Mouse (Mus musculus) cerebellum, adult 11 months (tissue): ENCODE measurements around the gene Arhgap9.

Source experiments
- DNase-seq: peaks from one replicate; pipeline ENCODE4 v3.0.0; 2022

Gene Arhgap9

GRCm38 (mm10) chr10:127324495-127324894, 2.7 kb downstream of the Arhgap9 start:
- DNase-seq, result no peak

DNA sequence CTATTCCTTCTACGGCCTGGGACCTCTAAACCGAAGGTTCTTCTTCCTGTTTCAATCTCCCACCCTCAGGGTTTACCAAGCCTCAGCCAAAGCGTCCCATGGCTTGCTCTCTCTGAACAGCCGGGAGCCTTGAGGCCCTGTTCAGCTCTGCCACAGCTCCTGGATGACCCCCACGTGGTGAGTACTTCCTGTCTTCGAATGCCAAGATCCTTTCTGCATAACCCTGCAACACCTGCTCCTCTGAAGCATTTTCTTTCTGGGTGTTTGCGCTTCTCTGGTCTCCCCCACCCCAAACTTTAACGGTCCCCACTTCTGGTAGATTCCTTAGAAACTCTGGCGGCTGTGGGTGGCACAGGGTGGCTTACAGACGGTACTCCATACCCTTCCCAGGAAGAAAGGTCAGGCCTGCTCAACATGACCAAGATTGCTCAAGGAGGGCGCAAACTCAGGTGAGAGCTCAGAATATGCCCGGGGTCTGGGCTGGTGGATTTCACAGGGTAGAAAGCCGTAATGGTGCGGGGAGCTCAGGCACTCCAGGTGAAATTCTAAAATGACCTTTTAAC, 3.8 kb downstream of the Arhgap9 start:
- no peak for DNase-seq

DNA sequence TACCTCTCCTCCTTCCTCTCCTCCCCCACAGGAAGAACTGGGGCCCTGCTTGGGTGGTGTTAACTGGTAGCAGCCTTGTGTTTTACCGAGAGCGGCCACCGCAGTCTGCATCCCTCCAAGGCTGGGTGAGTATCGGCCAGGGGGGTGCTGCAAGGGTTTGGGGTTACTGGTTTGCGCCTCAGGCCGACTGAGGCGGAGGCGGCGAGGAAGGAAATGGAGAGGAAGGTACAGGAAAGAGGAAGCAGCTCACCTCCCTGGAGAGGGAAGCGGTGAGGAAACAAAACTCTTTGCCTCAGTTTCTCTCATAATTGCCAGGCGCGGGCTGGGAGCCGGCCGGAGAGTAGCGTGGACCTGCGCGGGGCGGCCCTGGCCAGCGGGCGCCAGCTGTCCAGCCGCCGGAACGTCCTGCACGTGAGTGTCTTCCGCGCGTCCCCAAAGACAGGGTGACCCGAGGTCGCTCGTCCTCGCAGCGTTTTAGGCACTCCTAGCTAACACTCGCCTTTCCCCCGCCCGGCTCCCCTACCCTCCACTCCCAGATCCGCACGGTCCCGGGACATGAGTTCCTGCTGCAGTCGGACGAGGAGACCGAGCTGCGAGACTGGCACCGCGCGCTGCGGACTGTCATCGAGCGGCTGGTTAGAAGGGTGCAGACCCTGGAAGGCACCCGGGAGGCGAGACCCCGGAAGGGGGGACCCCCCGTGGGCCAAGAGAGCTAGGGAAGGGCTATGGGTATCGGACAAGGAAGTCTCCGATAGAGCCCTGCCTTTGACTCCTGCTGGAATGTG, 4.4 kb downstream of the Arhgap9 start:
- no peak for DNase-seq

DNA sequence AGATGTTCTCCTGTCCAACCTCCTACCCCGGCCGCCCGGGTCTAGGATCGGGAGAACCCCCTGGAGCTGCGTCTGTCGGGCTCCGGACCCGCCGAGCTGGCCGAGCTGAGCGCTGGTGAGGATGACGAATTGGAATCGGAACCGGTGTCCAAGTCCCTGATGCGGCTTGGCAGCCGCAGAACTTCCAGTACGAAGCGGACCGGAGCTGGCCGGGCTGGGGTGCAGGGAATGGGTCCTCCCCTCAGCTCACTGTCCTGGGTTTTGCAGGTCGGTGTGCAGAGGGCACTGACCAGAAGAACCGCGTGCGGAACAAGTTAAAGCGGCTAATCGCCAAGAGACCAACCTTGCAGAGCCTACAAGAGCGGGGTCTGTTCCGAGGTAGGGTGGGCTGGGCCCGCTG, 5.1 kb downstream of the Arhgap9 start:
- no peak for DNase-seq

GRCm38 (mm10) chr10:127327461-127328145, 5.8 kb downstream of the Arhgap9 start:
- no peak for DNase-seq

DNA sequence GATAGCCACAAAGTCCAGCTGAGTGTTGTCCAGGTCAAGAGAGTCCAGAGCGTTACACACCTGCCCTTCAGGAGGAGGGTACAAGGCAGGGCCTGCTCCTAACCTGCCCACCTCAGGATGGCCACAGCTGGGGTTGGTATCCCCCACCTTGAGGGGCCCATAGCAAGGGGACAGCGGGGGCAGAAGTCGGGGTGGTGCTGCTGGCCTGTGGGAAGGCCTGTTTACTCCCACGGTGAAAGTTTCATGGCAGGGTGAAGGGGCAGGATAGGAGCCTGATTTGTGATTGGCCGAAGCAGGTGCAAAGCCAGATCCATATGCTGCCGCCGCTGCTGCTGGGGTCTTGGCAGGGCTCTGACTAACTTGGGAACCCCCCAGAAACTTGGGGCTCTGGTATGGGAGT, 8.4 kb downstream of the Arhgap9 start:
- no peak for DNase-seq

GRCm38 (mm10) chr10:127332211-127332874, 10.6 kb downstream of the Arhgap9 start:
- no peak for DNase-seq

GRCm38 (mm10) chr10:127333152-127333551, 11.4 kb downstream of the Arhgap9 start:
- DNase-seq, result no peak

- no peak for DNase-seq
Observed at GRCm38 (mm10) chr10:127335271-127335670, 13.5 kb downstream of the Arhgap9 start.

GRCm38 (mm10) chr10:127336952-127337351, 15.2 kb downstream of the Arhgap9 start:
- no peak for DNase-seq

GRCm38 (mm10) chr10:127337536-127338099, 15.9 kb downstream of the Arhgap9 start:
- DNase-seq, result no peak

- peak; percentile 82 for DNase-seq
Observed at GRCm38 (mm10) chr10:127338930-127339682, 17.3 kb downstream of the Arhgap9 start.

- no peak for DNase-seq
Observed at GRCm38 (mm10) chr10:127339683-127340576, 18.2 kb downstream of the Arhgap9 start.

DNA sequence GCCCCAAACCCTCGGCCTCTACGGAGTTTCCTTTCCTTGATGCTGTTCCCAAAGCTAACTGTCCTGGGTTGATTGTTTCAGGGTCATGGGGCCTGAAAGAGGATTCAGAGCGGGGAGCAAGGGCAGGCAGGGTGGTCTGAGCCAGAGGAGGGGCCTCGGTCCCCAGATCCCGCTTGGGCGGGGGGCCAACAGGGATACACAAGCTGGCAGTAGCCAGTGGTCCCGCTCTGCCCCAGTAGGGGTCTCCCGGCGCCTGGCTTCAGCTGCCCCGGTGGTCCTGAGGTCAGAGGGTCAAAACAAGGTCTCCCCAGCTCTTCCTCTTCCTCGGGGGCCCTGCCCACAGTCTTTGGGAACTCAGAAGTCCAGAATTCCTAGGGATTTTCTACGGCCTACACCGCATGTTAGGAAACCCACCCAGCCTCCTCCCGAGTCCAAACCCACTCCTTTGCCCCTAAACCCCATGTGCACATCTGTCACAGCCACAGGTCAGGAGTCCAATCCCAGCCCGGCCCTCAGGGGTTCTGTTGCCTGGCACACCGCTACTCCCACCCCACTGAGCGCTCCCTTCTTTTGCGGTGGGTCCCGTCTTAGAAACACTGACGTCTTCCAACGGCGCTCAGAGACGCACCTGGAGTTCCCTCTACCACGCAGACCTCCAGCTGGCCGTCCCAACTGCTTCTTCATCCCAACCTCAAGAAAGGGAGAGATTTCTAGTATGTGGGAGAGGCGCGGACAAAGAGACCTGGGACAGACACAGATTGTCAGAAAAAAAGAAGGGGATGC, 19.0 kb downstream of the Arhgap9 start:
- no peak for DNase-seq

GRCm38 (mm10) chr10:127341360-127341690, 19.6 kb downstream of the Arhgap9 start:
- DNase-seq, result no peak

DNA sequence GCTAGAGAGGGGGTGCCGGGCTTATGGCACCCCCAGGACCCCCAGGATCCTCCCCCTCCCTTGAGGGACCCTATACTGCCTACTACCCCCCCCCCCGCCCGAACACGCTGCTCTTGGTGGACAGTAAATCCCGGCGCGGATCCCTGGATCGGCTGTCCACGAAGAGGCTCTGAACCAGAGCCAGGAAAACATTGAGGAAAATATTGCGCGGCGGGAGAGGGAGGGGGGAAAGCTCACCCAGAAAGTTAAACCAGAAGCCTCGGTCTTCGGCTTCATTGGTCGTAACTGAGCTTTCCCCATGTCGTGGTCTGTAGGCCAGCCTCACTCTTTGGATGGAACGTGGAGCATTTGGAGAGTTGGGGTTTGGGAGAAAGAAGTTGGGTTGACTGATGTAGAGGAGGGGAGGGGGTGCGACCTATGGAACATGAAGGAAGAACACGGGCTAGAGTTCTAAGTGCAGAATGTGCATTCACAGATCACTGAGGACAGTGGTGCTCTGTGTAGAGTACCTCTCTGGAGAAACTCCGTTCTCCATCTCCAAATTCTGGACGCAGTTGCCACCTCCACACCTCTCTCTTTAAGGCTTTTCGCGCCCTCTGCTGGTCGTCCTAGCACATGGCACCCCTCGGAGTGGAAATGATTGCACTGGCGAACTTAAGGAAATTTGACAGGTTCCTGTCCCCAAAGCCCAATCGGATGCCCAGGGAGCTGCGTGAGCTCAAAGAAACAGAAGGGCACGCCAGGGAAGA, 20.3 kb downstream of the Arhgap9 start, which contains the start of gene Gli1:
TSS of gene Gli1 (minus strand) at position 84 of the 749 bp plus-strand sequence.
- DNase-seq, result peak; percentile 75

DNA sequence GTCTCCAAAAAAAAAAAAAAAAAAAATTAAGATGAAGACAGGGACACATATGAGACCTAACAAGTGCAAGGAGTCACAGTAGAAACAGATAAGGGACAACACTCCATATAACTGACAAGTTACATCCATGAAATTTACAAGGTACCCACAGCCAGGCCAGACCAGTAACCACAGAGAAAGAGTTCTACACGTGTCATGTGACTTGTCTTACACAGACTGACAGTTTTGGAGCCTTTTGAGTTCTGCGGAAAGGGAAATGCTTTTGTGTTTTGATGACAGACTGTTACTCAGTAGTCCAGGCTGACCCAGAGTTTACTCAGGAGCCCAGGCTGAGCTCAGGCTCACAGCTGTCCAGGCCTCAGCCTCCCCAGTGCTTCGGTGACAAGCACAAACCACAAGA, 21.3 kb downstream of the Arhgap9 start:
- DNase-seq, result no peak

- DNase-seq, result no peak
Observed at GRCm38 (mm10) chr10:127346173-127346572, 24.4 kb downstream of the Arhgap9 start.

- DNase-seq, result no peak
Observed at GRCm38 (mm10) chr10:127348957-127349356, 27.2 kb downstream of the Arhgap9 start.

GRCm38 (mm10) chr10:127349810-127350209, 28.0 kb downstream of the Arhgap9 start:
- no peak for DNase-seq
